Mouse (Mus musculus) intestine, embryonic 14.5 days (tissue): ENCODE data around the gene Ap1g2. TPM values are rescaled to one million over a fixed set of nuclear protein-coding genes. Genes with fewer than 3 reads are reported as not detected.

Source experiments
- ATAC-seq: fragments of 200-750 bp; cut with Nextera tagmentation; replicated peaks from 2 replicates; pipeline ENCODE4 v1.8.0; 2017; ENCODE audit warnings: low read depth, moderate number of reproducible peaks, moderate TSS enrichment, moderate library complexity; ENCODE audit not compliant: low FRiP score, low TSS enrichment
- DNase-seq: peaks from one replicate; pipeline ENCODE4 v3.0.0-alpha.2; 2018; ENCODE audit warnings: low spot score
- H3K27ac ChIP-seq: fragments of 300-500 bp; sonication (generic); 2 replicates; pipeline ENCODE4 v1.5.1; 2014; ENCODE audit warnings: low read depth, mild to moderate bottlenecking, control low read depth
- H3K27me3 ChIP-seq: fragments of 300-500 bp; sonication (generic); replicated peaks from 2 replicates; pipeline ENCODE4 v1.6.1; 2014; ENCODE audit warnings: low read length, control low read depth; ENCODE audit not compliant: control insufficient read depth, insufficient read depth
- H3K36me3 ChIP-seq: fragments of 300-500 bp; sonication (generic); 2 replicates; pipeline ENCODE4 v1.6.1; 2014; ENCODE audit warnings: low read length, control low read depth; ENCODE audit not compliant: control insufficient read depth, insufficient read depth
- H3K4me1 ChIP-seq: fragments of 300-500 bp; sonication (generic); replicated peaks from 2 replicates; pipeline ENCODE4 v1.6.1; 2014; ENCODE audit warnings: low read length, control low read depth, mixed read lengths; ENCODE audit not compliant: control insufficient read depth, insufficient read depth
- H3K4me2 ChIP-seq: fragments of 300-500 bp; sonication (generic); 2 replicates; pipeline ENCODE4 v1.6.1; 2014; ENCODE audit warnings: low read length
- H3K4me3 ChIP-seq: fragments of 300-500 bp; sonication (generic); 2 replicates; pipeline ENCODE4 v1.5.1; 2014; ENCODE audit warnings: low read depth, low read length, control low read depth, mixed read lengths
- H3K9ac ChIP-seq: fragments of 300-500 bp; sonication (generic); 2 replicates; pipeline ENCODE4 v1.6.1; 2014; ENCODE audit warnings: mild to moderate bottlenecking, low read length
- H3K9me3 ChIP-seq: fragments of 300-500 bp; sonication (generic); 2 replicates; pipeline ENCODE4 v1.6.1; 2016; ENCODE audit warnings: low read length, control low read depth; ENCODE audit not compliant: control insufficient read depth
- WGBS: fragments of 180-500 bp; shearing (Covaris S2); extraction: QIAGEN DNeasy Blood & Tissue Kit; methylation state at CpG from one replicate; pipeline ENCODE4 v1.1.7; 2014; 5-methylcytosine and 5-hydroxymethylcytosine counted together
- polyA plus RNA-seq: library from polyadenylated mRNA; unstranded; fragments of >200 nt; fragmentation: Nextera tagmentation; extraction: Ambion mirVana; gene quantifications from 2 replicates; pipeline ENCODE4 v1.2.1, GENCODE M21; 2014

Gene Ap1g2
- 44.7 and 49.8 TPM in 2 replicates for polyA plus RNA-seq

- Histone ChIP-seq H3K9me3 (no peaks in the 10 kb centered on the region), H3K27me3 (peaks cover 10% of the 10 kb centered on the region; the same call in 1 of the 2 replicates), H3K4me1 (peaks cover 32% of the 10 kb centered on the region), H3K36me3 (peaks cover 6% of the 10 kb centered on the region), H3K4me3 (peak within 1 kb of the TSS; percentile 57), H3K27ac (peak within 1 kb of the TSS; percentile 61), H3K9ac (peak within 1 kb of the TSS; percentile 56), H3K4me2 (peak within 1 kb of the TSS; percentile 99)
- DNase-seq (peak; percentile 84), ATAC-seq (peak; percentile 80)
- 1% methylated on average over 39 of the region's 39 CpGs for WGBS
These were observed at the start of gene Ap1g2 for GRCm38 (mm10) chr14:55105836-55106809. TSS of gene Ap1g2 (minus strand) at chr14:55106593.

DNA sequence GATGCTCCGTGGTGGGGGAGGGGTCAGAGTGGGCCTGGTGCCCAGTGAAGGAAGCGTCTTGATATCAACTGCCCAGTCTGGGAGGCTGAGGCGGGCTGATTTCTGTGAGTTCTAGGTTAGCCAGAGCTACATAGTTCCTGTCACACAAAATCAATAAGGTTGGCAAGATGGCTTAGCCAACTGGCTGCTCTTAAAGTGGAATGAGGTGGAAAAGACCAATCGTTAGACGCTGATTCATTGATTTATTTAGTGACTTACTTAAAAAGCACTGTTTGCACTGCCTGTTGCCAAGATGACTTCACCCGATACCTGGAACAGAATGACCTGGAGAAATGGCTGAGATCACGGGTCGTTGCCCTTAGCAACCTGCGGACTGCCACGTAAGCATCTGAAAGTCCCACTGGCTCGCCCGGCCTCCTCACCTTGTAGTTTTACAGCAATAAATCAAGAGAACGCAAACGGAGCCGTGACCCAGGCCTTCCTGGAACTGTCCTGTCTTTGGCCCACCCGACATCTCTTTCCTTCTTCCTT is 46.6 kb upstream of the Ap1g2 start:
- H3K9ac ChIP-seq = no peak overlapping the region
- H3K27me3 ChIP-seq = no peaks in the 10 kb centered on the region
- H3K4me2 ChIP-seq = no peak overlapping the region
- no peaks in the 10 kb centered on the region for H3K36me3 ChIP-seq
- H3K9me3 ChIP-seq = no peaks in the 10 kb centered on the region
- no peak overlapping the region for H3K4me3 ChIP-seq
- H3K27ac ChIP-seq = no peak overlapping the region
- WGBS = 77% methylated on average over 16 of the region's 16 CpGs
- DNase-seq (no peak), ATAC-seq (no peak)
- H3K4me1 ChIP-seq = no peaks in the 10 kb centered on the region

DNA sequence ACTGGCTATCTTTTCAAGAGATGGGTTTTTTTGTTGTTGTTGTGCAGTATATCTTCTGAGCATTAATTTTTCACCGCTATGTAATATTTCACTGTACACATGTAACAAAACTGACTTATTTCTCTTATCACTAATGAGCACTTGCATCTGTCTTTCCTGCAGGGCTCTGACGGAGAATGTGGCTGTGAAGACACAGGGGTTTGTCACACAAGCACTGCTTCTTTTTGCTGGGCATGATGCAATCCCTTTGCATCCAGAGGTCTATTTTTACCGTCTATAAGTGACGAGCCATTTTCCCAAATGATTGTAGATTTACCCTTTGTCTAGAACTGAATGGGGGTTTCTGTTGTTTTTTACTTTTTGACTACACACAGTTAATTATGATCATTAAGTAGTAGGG is 45.8 kb upstream of the Ap1g2 start:
- Histone ChIP-seq H3K4me2 (no peak overlapping the region), H3K27me3 (no peaks in the 10 kb centered on the region), H3K36me3 (no peaks in the 10 kb centered on the region), H3K4me1 (no peaks in the 10 kb centered on the region), H3K4me3 (no peak overlapping the region), H3K27ac (no peak overlapping the region), H3K9me3 (no peaks in the 10 kb centered on the region), H3K9ac (no peak overlapping the region)
- no peak for DNase-seq
- 81% methylated on average over 4 of the region's 4 CpGs for WGBS
- ATAC-seq = no peak

DNA sequence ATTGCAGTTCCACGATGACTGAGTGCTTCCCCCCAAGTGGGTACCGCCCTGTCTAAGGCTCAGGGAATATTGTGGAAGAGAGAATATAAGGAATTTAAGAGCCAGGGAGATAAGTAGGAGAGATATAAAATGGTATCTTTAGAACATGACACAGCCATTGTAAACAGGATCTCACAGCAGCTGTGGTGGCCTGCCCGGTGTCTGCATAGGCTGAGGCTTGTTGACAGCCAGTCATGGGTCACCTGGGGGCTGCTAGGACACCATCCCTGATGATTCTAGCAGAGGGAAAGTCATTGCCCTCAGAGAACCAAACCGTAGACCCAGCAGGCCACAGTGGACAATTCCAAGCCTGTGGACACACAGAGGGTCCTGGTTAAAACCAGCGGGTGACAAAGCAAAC is 44.6 kb upstream of the Ap1g2 start:
- no peak overlapping the region for H3K27ac ChIP-seq
- no peaks in the 10 kb centered on the region for H3K27me3 ChIP-seq
- no peak overlapping the region for H3K4me2 ChIP-seq
- no peaks in the 10 kb centered on the region for H3K4me1 ChIP-seq
- H3K9me3 ChIP-seq = no peaks in the 10 kb centered on the region
- WGBS = 87% methylated on average over 5 of the region's 5 CpGs
- DNase-seq (no peak), ATAC-seq (no peak)
- no peak overlapping the region for H3K4me3 ChIP-seq
- H3K9ac ChIP-seq = no peak overlapping the region
- no peaks in the 10 kb centered on the region for H3K36me3 ChIP-seq

DNA sequence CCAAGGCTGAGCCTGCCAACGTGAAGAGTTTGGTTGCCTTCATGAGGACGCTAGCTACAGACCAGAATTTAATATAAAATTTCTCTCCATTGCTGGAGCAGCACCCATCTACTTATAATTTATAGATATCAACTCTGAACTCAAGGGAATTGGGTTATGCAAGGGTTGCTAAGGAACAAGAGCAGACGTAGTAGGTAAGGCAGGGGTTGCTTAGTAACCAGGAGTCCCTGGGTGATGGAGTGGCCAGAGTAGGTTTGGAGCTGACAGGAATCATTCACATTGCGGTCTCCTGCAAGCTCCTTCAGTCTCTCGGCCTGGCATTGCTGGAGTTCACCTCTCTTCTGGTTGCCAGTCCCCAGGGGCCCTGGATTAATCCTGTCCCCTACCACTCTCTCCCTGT is 42.6 kb upstream of the Ap1g2 start:
- no peak overlapping the region for H3K4me2 ChIP-seq
- H3K4me3 ChIP-seq = no peak overlapping the region
- no peaks in the 10 kb centered on the region for H3K4me1 ChIP-seq
- ATAC-seq (no peak), DNase-seq (no peak)
- H3K27me3 ChIP-seq = no peaks in the 10 kb centered on the region
- H3K9ac ChIP-seq = no peak overlapping the region
- H3K9me3 ChIP-seq = no peaks in the 10 kb centered on the region
- 90% methylated on average over 5 of the region's 5 CpGs for WGBS
- no peaks in the 10 kb centered on the region for H3K36me3 ChIP-seq
- no peak overlapping the region for H3K27ac ChIP-seq

DNA sequence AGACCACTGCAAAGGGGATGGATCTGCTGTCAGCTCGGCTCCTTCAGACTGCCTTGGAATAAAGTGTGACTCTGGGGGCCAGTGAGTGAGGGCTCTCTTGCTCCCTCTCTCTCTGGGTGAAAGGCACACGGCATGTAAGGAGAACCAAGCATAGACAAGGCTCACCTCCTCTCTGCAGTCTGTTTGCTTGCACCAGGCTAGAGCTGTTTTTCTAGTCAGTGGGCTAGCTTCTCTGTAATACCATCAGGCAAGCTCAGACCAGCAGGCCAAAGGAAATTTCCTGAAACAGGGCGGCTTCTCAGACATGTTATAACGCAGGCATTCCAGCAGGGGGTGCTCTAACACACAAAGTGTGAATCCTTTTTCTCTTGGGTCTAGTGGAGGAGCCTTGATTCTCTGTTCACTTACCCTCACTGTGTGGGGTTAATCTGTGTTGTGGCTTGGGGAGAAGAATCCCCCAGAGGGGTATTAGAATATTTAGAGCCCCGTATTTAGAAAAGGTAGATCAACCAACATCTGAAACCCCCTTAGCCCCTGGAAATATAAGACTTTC is 42.0 kb upstream of the Ap1g2 start:
- Histone ChIP-seq H3K27ac (no peak overlapping the region), H3K9me3 (no peaks in the 10 kb centered on the region), H3K4me3 (no peak overlapping the region), H3K36me3 (no peaks in the 10 kb centered on the region), H3K9ac (no peak overlapping the region), H3K4me2 (no peak overlapping the region), H3K4me1 (no peaks in the 10 kb centered on the region), H3K27me3 (no peaks in the 10 kb centered on the region)
- no peak for ATAC-seq
- 40% methylated on average over 5 of the region's 5 CpGs for WGBS
- DNase-seq = peak; percentile 79

DNA sequence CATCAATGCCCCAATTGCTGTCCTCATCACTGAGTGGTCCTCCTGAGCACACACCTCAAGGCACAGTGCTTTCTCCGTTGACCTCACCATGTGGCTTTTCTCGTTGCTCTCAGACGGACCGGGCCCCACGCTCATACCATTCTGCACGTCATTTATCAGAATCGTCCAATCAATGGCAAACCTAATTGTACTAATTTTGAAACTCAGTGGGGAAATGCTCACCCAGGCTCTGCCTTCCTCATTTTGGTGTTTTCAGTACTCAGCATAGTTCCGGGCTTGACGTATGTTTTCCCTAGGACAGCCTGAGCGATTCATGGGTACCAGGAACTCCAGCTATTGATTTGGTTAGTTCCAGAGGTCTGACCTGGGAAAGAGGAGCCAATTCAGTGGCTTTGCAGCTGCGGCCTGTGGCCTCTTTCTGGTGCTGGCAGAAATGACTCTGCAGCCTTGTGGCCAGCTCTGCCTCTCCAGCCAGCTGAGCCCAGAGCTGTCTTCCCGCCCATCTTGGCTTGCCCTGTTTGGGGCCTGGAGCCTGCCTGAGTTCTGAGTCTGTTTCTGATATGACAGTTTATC is 40.5 kb upstream of the Ap1g2 start:
- H3K4me2 ChIP-seq = no peak overlapping the region
- no peak overlapping the region for H3K4me3 ChIP-seq
- H3K27ac ChIP-seq = no peak overlapping the region
- H3K27me3 ChIP-seq = no peaks in the 10 kb centered on the region
- 84% methylated on average over 12 of the region's 12 CpGs for WGBS
- H3K9me3 ChIP-seq = no peaks in the 10 kb centered on the region
- DNase-seq (no peak), ATAC-seq (no peak)
- H3K4me1 ChIP-seq = no peaks in the 10 kb centered on the region
- no peaks in the 10 kb centered on the region for H3K36me3 ChIP-seq
- H3K9ac ChIP-seq = no peak overlapping the region

GRCm38 (mm10) chr14:55146324-55146723 is 39.9 kb upstream of the Ap1g2 start:
- H3K36me3 ChIP-seq = no peaks in the 10 kb centered on the region

More at GRCm38 (mm10) chr14:55146324-55146723, 39.9 kb upstream of the Ap1g2 start:
- 93% methylated on average over 1 of the region's 1 CpGs for WGBS
- no peak overlapping the region for H3K4me3 ChIP-seq
- no peak overlapping the region for H3K27ac ChIP-seq
- no peak for ATAC-seq
- no peak overlapping the region for H3K4me2 ChIP-seq
- H3K4me1 ChIP-seq = no peaks in the 10 kb centered on the region
- H3K27me3 ChIP-seq = no peaks in the 10 kb centered on the region
- H3K9me3 ChIP-seq = no peaks in the 10 kb centered on the region
- no peak overlapping the region for H3K9ac ChIP-seq
- DNase-seq = no peak
